Mouse (Mus musculus) C2C12 (cell line): ENCODE results near the gene Adgrb2. TPM values are rescaled to one million over a fixed set of nuclear protein-coding genes. Genes with fewer than 3 reads are reported as not detected.

Experiments
- H3K27me3 ChIP-seq: one replicate; pipeline ENCODE4 v1.6.1; 2011; ENCODE audit not compliant: control insufficient read depth, insufficient read depth, insufficient read length
- H3K36me3 ChIP-seq: one replicate; pipeline ENCODE4 v1.6.1; 2011; ENCODE audit not compliant: control insufficient read depth, insufficient read depth
- H3K4me3 ChIP-seq: one replicate; pipeline ENCODE4 v1.5.1; 2011; ENCODE audit warnings: mild to moderate bottlenecking, control low read depth; ENCODE audit not compliant: poor library complexity, insufficient read depth, severe bottlenecking
- H3K79me2 ChIP-seq: one replicate; pipeline ENCODE4 v1.6.1; 2011; ENCODE audit not compliant: control insufficient read depth, insufficient read depth
- H3K79me3 ChIP-seq: one replicate; pipeline ENCODE4 v1.6.1; 2011; ENCODE audit warnings: low read depth, control low read depth
- H3ac ChIP-seq: one replicate; pipeline ENCODE3; 2011; ENCODE audit warnings: low read depth; ENCODE audit not compliant: control insufficient read depth, insufficient read length
- CEBPB ChIP-seq: IDR thresholded peaks from one replicate; pipeline ENCODE4 v1.6.1; 2011; ENCODE audit warnings: low read depth, mild to moderate bottlenecking, control low read depth, moderate library complexity
- CTCF ChIP-seq: IDR thresholded peaks from one replicate; pipeline ENCODE4 v1.5.1; 2011; ENCODE audit not compliant: control insufficient read depth, insufficient read depth, insufficient read length
- FOSL1 ChIP-seq: IDR thresholded peaks from one replicate; pipeline ENCODE4 v1.8.0; 2011; ENCODE audit warnings: mild to moderate bottlenecking, low read length; ENCODE audit not compliant: poor library complexity, insufficient read depth, severe bottlenecking
- MAX ChIP-seq: IDR thresholded peaks from one replicate; pipeline ENCODE4 v1.6.1; 2011; ENCODE audit warnings: mild to moderate bottlenecking, control low read depth
- MYOD1 ChIP-seq: IDR thresholded peaks from one replicate; pipeline ENCODE4 v1.6.1; 2011; ENCODE audit warnings: low read depth; ENCODE audit not compliant: control insufficient read depth, insufficient read length
- MYOG ChIP-seq: IDR thresholded peaks from one replicate; pipeline ENCODE4 v1.6.1; 2011; ENCODE audit not compliant: control insufficient read depth, insufficient read length; ENCODE audit errors: extremely low read depth
- USF1 ChIP-seq: IDR thresholded peaks from one replicate; pipeline ENCODE4 v1.6.1; 2011; ENCODE audit warnings: low read depth, mild to moderate bottlenecking, control low read depth, moderate library complexity
- polyA plus RNA-seq: library from polyadenylated mRNA; unstranded; fragments of >200 nt; fragmentation: generic; extraction: Trizol; gene quantifications from one replicate; pipeline ENCODE4 v1.2.1, GENCODE M21; 2012; ENCODE audit warnings: missing spikeins

Adgrb2 gene
- polyA plus RNA-seq, 1 experiment: 0.06 TPM

GRCm38 (mm10) chr4:130033496-130033895, 48.8 kb downstream of the Adgrb2 start:
- Histone ChIP-seq H3K27me3 (peaks cover 20% of the 10 kb centered on the region), H3K36me3 (no peaks in the 10 kb centered on the region)
- no peak for TF ChIP-seq FOSL1
- TF ChIP-seq MYOD1: no peak
- TF ChIP-seq MAX: no peak
- no peak for TF ChIP-seq MYOG
- no peak for TF ChIP-seq CEBPB
- TF ChIP-seq CTCF: no peak

GRCm38 (mm10) chr4:130036112-130036511, 51.4 kb downstream of the Adgrb2 start:
- TF ChIP-seq FOSL1 (no peak), MYOG (no peak), USF1 (no peak), MAX (no peak), CTCF (peak; percentile 51), CEBPB (no peak), MYOD1 (no peak)
- Histone ChIP-seq H3K79me2 (no peaks in the 10 kb centered on the region), H3K4me3 (no peak overlapping the region), H3ac (no peak overlapping the region), H3K79me3 (no peaks in the 10 kb centered on the region), H3K27me3 (peaks cover 20% of the 10 kb centered on the region), H3K36me3 (no peaks in the 10 kb centered on the region)

More at GRCm38 (mm10) chr4:130033496-130033895, 48.8 kb downstream of the Adgrb2 start:
- no peak overlapping the region for H3ac ChIP-seq
- no peaks in the 10 kb centered on the region for H3K79me2 ChIP-seq
- H3K4me3 ChIP-seq: no peak overlapping the region
- H3K79me3 ChIP-seq: no peaks in the 10 kb centered on the region

- no peaks in the 10 kb centered on the region for H3K79me3 ChIP-seq
- H3ac ChIP-seq: no peak overlapping the region
- no peaks in the 10 kb centered on the region for H3K36me3 ChIP-seq
- H3K4me3 ChIP-seq: no peak overlapping the region
- TF ChIP-seq MYOD1: no peak
- TF ChIP-seq CTCF: no peak
- TF ChIP-seq CEBPB: no peak
- TF ChIP-seq MAX: no peak
- TF ChIP-seq USF1: no peak
- TF ChIP-seq MYOG: no peak
- no peak for TF ChIP-seq FOSL1
- H3K27me3 ChIP-seq: peaks cover 20% of the 10 kb centered on the region
- no peaks in the 10 kb centered on the region for H3K79me2 ChIP-seq
Measured at GRCm38 (mm10) chr4:130036573-130037401, 52.1 kb downstream of the Adgrb2 start.

GRCm38 (mm10) chr4:130039351-130039750, 54.7 kb downstream of the Adgrb2 start:
- Histone ChIP-seq H3K79me2 (no peaks in the 10 kb centered on the region), H3K27me3 (peaks cover 9% of the 10 kb centered on the region), H3K36me3 (no peaks in the 10 kb centered on the region), H3ac (no peak overlapping the region), H3K79me3 (no peaks in the 10 kb centered on the region), H3K4me3 (no peak overlapping the region)
- peak; percentile 47 for TF ChIP-seq CEBPB
- no peak for TF ChIP-seq FOSL1
- TF ChIP-seq USF1: no peak
- no peak for TF ChIP-seq MAX
- TF ChIP-seq MYOD1: peak; percentile 15

- Histone ChIP-seq H3ac (no peak overlapping the region), H3K79me3 (no peaks in the 10 kb centered on the region), H3K27me3 (no peaks in the 10 kb centered on the region), H3K4me3 (no peak overlapping the region), H3K36me3 (no peaks in the 10 kb centered on the region), H3K79me2 (no peaks in the 10 kb centered on the region)
- no peak for TF ChIP-seq MAX
- TF ChIP-seq CTCF: no peak
- TF ChIP-seq FOSL1: no peak
- no peak for TF ChIP-seq CEBPB
- no peak for TF ChIP-seq MYOG
- no peak for TF ChIP-seq MYOD1
- TF ChIP-seq USF1: no peak
Measured at GRCm38 (mm10) chr4:130041076-130041475, 56.4 kb downstream of the Adgrb2 start.
